ENCODE assay signal across 20 mouse cellular contexts in the genomic region with DNA sequence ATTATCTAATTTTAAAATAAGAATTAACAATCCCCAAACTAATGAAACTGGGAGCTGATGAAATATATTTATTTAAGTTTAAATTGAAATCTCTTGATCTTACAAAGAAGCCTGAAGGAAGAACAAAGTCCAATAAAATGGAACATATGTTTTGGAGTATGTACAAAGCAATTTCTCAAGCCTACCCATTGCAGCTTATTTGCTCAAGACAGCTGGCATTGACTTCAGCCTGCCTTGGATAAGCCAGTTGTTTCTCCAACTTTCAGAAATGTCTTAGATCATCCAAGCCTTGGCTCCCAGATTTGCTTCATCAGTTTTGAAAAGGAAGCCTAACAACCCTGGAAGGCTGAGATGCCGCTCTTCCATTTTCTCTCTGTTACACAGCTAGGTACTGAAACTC. TPM values are rescaled to one million over a fixed set of nuclear protein-coding genes. Genes with fewer than 3 reads are reported as not detected.
A peak's percentile ranks its signal among the peaks of the same experiment; 100 is the strongest.
DNase-seq lines count a peak whose midpoint lies in the region; ATAC-seq lines count a peak whose summit lies in the region.
"Had no signal": no experiment of that assay in that cellular context is flagged by ENCODE, and none has a peak within 500 bp of the region (broad histone marks: within the 10 kb centered on the region; RNA-seq: fewer than 3 reads in every experiment).

No protein-coding gene starts in this region.

- no peak for ATAC-seq in CD4-positive, CD25-positive, alpha-beta regulatory T cell, adult 4 months
- ATAC-seq: activated CD4-positive, CD25-positive, alpha-beta regulatory T cell, adult 4 months; Patski had no signal

- DNase-seq in fat pad, adult 2 months (ENCODE audit: extremely low read depth, low read depth, low spot score), result peak; percentile 89
- peak; percentile 56 for DNase-seq in gonadal fat pad, adult 2 months (ENCODE audit: low read depth)
- DNase-seq in cerebellum, postnatal 14 days, result no peak
- DNase-seq: adrenal gland, adult 2 months; adrenal gland, adult 8-10 months; adrenal gland, postnatal 10 days; adrenal gland, postnatal 14 days; adrenal gland, postnatal 25 days; adrenal gland, postnatal 36 days; B cell, adult 2 months; cerebellum, adult 11 months; cerebellum, adult 11-12 months; cerebellum, adult 18-20 months; cerebellum, adult 2 months had no signal

RNA-seq across cellular contexts. Expression of gene Csn1s2a, which starts 20.9 kb away (rescaled TPM):
- not detected in 2 replicates for polyA plus RNA-seq in gonadal fat pad, adult 2 months (2012; rRNA removed)
- polyA plus RNA-seq in CD4-positive, CD25-positive, alpha-beta regulatory T cell, adult 4 months (2017; shearing (Covaris generic)), result not detected
- polyA plus RNA-seq: activated CD4-positive, CD25-positive, alpha-beta regulatory T cell, adult 4 months; adrenal gland, adult 2 months; brain, embryonic 14.5 days; C2C12; cerebellum, adult 2 months; G1E; Patski had no signal

RNA-seq across cellular contexts. Expression of gene Csn2, which starts 54.0 kb away (rescaled TPM):
- not detected in 2 replicates for polyA plus RNA-seq in gonadal fat pad, adult 2 months (2012; rRNA removed)
- polyA plus RNA-seq in CD4-positive, CD25-positive, alpha-beta regulatory T cell, adult 4 months (2017; shearing (Covaris generic)), result not detected
- polyA plus RNA-seq: activated CD4-positive, CD25-positive, alpha-beta regulatory T cell, adult 4 months; adrenal gland, adult 2 months; brain, embryonic 14.5 days; C2C12; cerebellum, adult 2 months; G1E; Patski had no signal

RNA-seq across cellular contexts. Expression of gene Csn1s2b, which starts 54.4 kb away (rescaled TPM):
- not detected in 2 replicates for polyA plus RNA-seq in gonadal fat pad, adult 2 months (2012; rRNA removed)
- under 1 TPM in 1 of 2 experiments, not detected in 1; 0.40 TPM for polyA plus RNA-seq in CD4-positive, CD25-positive, alpha-beta regulatory T cell, adult 4 months (2017; shearing (Covaris generic))
- polyA plus RNA-seq: adrenal gland, adult 2 months; brain, embryonic 14.5 days; C2C12; cerebellum, adult 2 months; G1E; Patski had no signal

Comparison
In these comparisons a context has a peak if more than half of its experiments do, and no peak if none do; other contexts are left out.
1. DNase-seq: peak in fat pad, adult 2 months (single experiment) and gonadal fat pad, adult 2 months (single experiment); none in cerebellum, postnatal 14 days (0 of 2).